Mouse (Mus musculus): ENCODE measurements at regions not wholly inside any gene's neighbourhood (a gene's known extent, or its start where the extent isn't known, plus 50 kb on each side); places are given as distances from the start of the nearest gene placed in this dataset.

- no peak for ATAC-seq (ENCODE audit: low FRiP score, low TSS enrichment)
- H3K36me3 ChIP-seq (ENCODE audit: insufficient read depth, low read length) = no peaks in the 10 kb centered on the region
- no peaks in the 10 kb centered on the region for H3K27me3 ChIP-seq (ENCODE audit: insufficient read depth, low read length)
- H3K9ac ChIP-seq (replicated peaks; ENCODE audit: low read length) = no peak overlapping the region
- no peak overlapping the region for H3K4me3 ChIP-seq (ENCODE audit: low read length)
- H3K27ac ChIP-seq (ENCODE audit: low read length) = no peak overlapping the region
- no peaks in the 10 kb centered on the region for H3K4me1 ChIP-seq (ENCODE audit: insufficient read depth, low read length)
- H3K4me2 ChIP-seq (replicated peaks; ENCODE audit: low read depth, low read length) = no peak overlapping the region
- no peaks in the 10 kb centered on the region for H3K9me3 ChIP-seq (ENCODE audit: low read length)
Measured at GRCm38 (mm10) chr9:93232562-93232961, 690.5 kb downstream of the Plod2 start.

- no peak overlapping the region for H3K9ac ChIP-seq (replicated peaks; ENCODE audit: low read length)
- no peak overlapping the region for H3K4me2 ChIP-seq (replicated peaks; ENCODE audit: low read depth, low read length)
- no peaks in the 10 kb centered on the region for H3K27me3 ChIP-seq (ENCODE audit: insufficient read depth, low read length)
- H3K36me3 ChIP-seq (ENCODE audit: insufficient read depth, low read length) = no peaks in the 10 kb centered on the region
- no peaks in the 10 kb centered on the region for H3K9me3 ChIP-seq (ENCODE audit: low read length)
- H3K4me3 ChIP-seq (ENCODE audit: low read length) = no peak overlapping the region
- no peak for ATAC-seq (ENCODE audit: low FRiP score, low TSS enrichment)
- H3K27ac ChIP-seq (ENCODE audit: low read length) = no peak overlapping the region
- H3K4me1 ChIP-seq (ENCODE audit: insufficient read depth, low read length) = no peaks in the 10 kb centered on the region
- WGBS = 84% methylated on average over 3 of the region's 3 CpGs
Measured at GRCm38 (mm10) chr9:93252146-93252545, 710.1 kb downstream of the Plod2 start.

- 80% methylated on average over 2 of the region's 2 CpGs for WGBS
- no peak for ATAC-seq (ENCODE audit: low FRiP score, low TSS enrichment)
Measured at GRCm38 (mm10) chr9:93297332-93297731, 755.3 kb downstream of the Plod2 start.

GRCm38 (mm10) chr9:93306753-93307152 is 764.7 kb downstream of the Plod2 start:
- H3K27ac ChIP-seq (ENCODE audit: low read length) = no peak overlapping the region
- no peak overlapping the region for H3K4me3 ChIP-seq (ENCODE audit: low read length)
- H3K4me2 ChIP-seq (replicated peaks; ENCODE audit: low read depth, low read length) = no peak overlapping the region
- 53% methylated on average over 2 of the region's 2 CpGs for WGBS
- H3K4me1 ChIP-seq (ENCODE audit: insufficient read depth, low read length) = no peaks in the 10 kb centered on the region
- H3K36me3 ChIP-seq (ENCODE audit: insufficient read depth, low read length) = no peaks in the 10 kb centered on the region
- H3K9ac ChIP-seq (replicated peaks; ENCODE audit: low read length) = no peak overlapping the region
- no peaks in the 10 kb centered on the region for H3K9me3 ChIP-seq (ENCODE audit: low read length)
- H3K27me3 ChIP-seq (ENCODE audit: insufficient read depth, low read length) = no peaks in the 10 kb centered on the region
- ATAC-seq (ENCODE audit: low FRiP score, low TSS enrichment) = no peak

More at GRCm38 (mm10) chr9:93297332-93297731, 755.3 kb downstream of the Plod2 start:
- H3K4me3 ChIP-seq (ENCODE audit: low read length) = no peak overlapping the region
- no peaks in the 10 kb centered on the region for H3K4me1 ChIP-seq (ENCODE audit: insufficient read depth, low read length)
- H3K4me2 ChIP-seq (replicated peaks; ENCODE audit: low read depth, low read length) = no peak overlapping the region
- no peaks in the 10 kb centered on the region for H3K36me3 ChIP-seq (ENCODE audit: insufficient read depth, low read length)
- no peaks in the 10 kb centered on the region for H3K27me3 ChIP-seq (ENCODE audit: insufficient read depth, low read length)
- no peak overlapping the region for H3K9ac ChIP-seq (replicated peaks; ENCODE audit: low read length)
- no peaks in the 10 kb centered on the region for H3K9me3 ChIP-seq (ENCODE audit: low read length)
- H3K27ac ChIP-seq (ENCODE audit: low read length) = no peak overlapping the region

- Histone ChIP-seq H3K9me3 (ENCODE audit: low read length) (no peaks in the 10 kb centered on the region), H3K4me3 (ENCODE audit: low read length) (no peak overlapping the region), H3K4me1 (ENCODE audit: insufficient read depth, low read length) (no peaks in the 10 kb centered on the region), H3K4me2 (replicated peaks; ENCODE audit: low read depth, low read length) (no peak overlapping the region), H3K36me3 (ENCODE audit: insufficient read depth, low read length) (no peaks in the 10 kb centered on the region), H3K27ac (ENCODE audit: low read length) (no peak overlapping the region), H3K9ac (replicated peaks; ENCODE audit: low read length) (no peak overlapping the region), H3K27me3 (ENCODE audit: insufficient read depth, low read length) (no peaks in the 10 kb centered on the region)
- 43% methylated on average over 2 of the region's 2 CpGs for WGBS
- no peak for ATAC-seq (ENCODE audit: low FRiP score, low TSS enrichment)
Measured at GRCm38 (mm10) chr9:93328997-93329682, 787.1 kb downstream of the Plod2 start.

Measured in kidney, embryonic 16.5 days (tissue).